Mouse (Mus musculus): Measurements from ENCODE around the gene Pilra. TPM values are rescaled to one million over a fixed set of nuclear protein-coding genes. Genes with fewer than 3 reads are reported as not detected.

Pilra gene
- total and polyA plus RNA-seq, 2 experiments from 2014 or later = 0.09 TPM; not detected in 1

- DNase-seq (ENCODE audit: low spot score) = no peak
- H3K4me1 ChIP-seq (ENCODE audit: insufficient read depth, low read length) = no peaks in the 10 kb centered on the region
- H3K4me2 ChIP-seq (ENCODE audit: low read depth, low read length, poor library complexity, severe bottlenecking) = no peak overlapping the region
- no peak overlapping the region for H3K27ac ChIP-seq (ENCODE audit: low read depth, low read length)
- no peak for TF ChIP-seq CTCF (IDR thresholded peaks at IDR 0.05)
- ATAC-seq (ENCODE audit: low FRiP score) = no peak
- H3K36me3 ChIP-seq (ENCODE audit: insufficient read depth, low read length) = peaks cover 13% of the 10 kb centered on the region
- no peak overlapping the region for H3K9ac ChIP-seq (replicated peaks; ENCODE audit: low read length, poor library complexity, severe bottlenecking)
- H3K27me3 ChIP-seq (ENCODE audit: insufficient read depth, low read length) = no peaks in the 10 kb centered on the region
- no peaks in the 10 kb centered on the region for H3K9me3 ChIP-seq (ENCODE audit: low read length)
- H3K4me3 ChIP-seq (ENCODE audit: low read depth, low read length) = no peak overlapping the region
- WGBS = 88% methylated on average over 7 of the region's 7 CpGs
Observed at GRCm38 (mm10) chr5:137777267-137777845, 58.7 kb downstream of the Pilra start.

- Histone ChIP-seq H3K4me1 (ENCODE audit: insufficient read depth, low read length) (no peaks in the 10 kb centered on the region), H3K27ac (ENCODE audit: low read depth, low read length) (no peak overlapping the region), H3K4me2 (ENCODE audit: low read depth, low read length, poor library complexity, severe bottlenecking) (no peak overlapping the region), H3K36me3 (ENCODE audit: insufficient read depth, low read length) (peaks cover 4% of the 10 kb centered on the region), H3K27me3 (ENCODE audit: insufficient read depth, low read length) (no peaks in the 10 kb centered on the region), H3K4me3 (ENCODE audit: low read depth, low read length) (no peak overlapping the region), H3K9ac (replicated peaks; ENCODE audit: low read length, poor library complexity, severe bottlenecking) (no peak overlapping the region), H3K9me3 (ENCODE audit: low read length) (no peaks in the 10 kb centered on the region)
- ATAC-seq (ENCODE audit: low FRiP score) = no peak
- WGBS = 61% methylated on average over 5 of the region's 5 CpGs
- DNase-seq (ENCODE audit: low spot score) = no peak
- TF ChIP-seq CTCF (IDR thresholded peaks at IDR 0.05) = no peak
Observed at GRCm38 (mm10) chr5:137776408-137776918, 59.6 kb downstream of the Pilra start.

- DNase-seq (ENCODE audit: low spot score) = no peak
- no peak overlapping the region for H3K9ac ChIP-seq (replicated peaks; ENCODE audit: low read length, poor library complexity, severe bottlenecking)
- WGBS = 92% methylated on average over 2 of the region's 2 CpGs
Observed at GRCm38 (mm10) chr5:137775587-137776290, 60.3 kb downstream of the Pilra start.

GRCm38 (mm10) chr5:137772755-137773154, 63.3 kb downstream of the Pilra start:
- Histone ChIP-seq H3K4me2 (ENCODE audit: low read depth, low read length, poor library complexity, severe bottlenecking) (no peak overlapping the region), H3K4me3 (ENCODE audit: low read depth, low read length) (no peak overlapping the region), H3K27me3 (ENCODE audit: insufficient read depth, low read length) (no peaks in the 10 kb centered on the region), H3K9me3 (ENCODE audit: low read length) (no peaks in the 10 kb centered on the region), H3K9ac (replicated peaks; ENCODE audit: low read length, poor library complexity, severe bottlenecking) (no peak overlapping the region), H3K27ac (ENCODE audit: low read depth, low read length) (no peak overlapping the region), H3K4me1 (ENCODE audit: insufficient read depth, low read length) (no peaks in the 10 kb centered on the region), H3K36me3 (ENCODE audit: insufficient read depth, low read length) (no peaks in the 10 kb centered on the region)
- TF ChIP-seq CTCF (IDR thresholded peaks at IDR 0.05) = no peak
- DNase-seq (ENCODE audit: low spot score) = no peak
- no peak for ATAC-seq (ENCODE audit: low FRiP score)

More at GRCm38 (mm10) chr5:137775587-137776290, 60.3 kb downstream of the Pilra start:
- Histone ChIP-seq H3K27me3 (ENCODE audit: insufficient read depth, low read length) (no peaks in the 10 kb centered on the region), H3K4me2 (ENCODE audit: low read depth, low read length, poor library complexity, severe bottlenecking) (no peak overlapping the region), H3K36me3 (ENCODE audit: insufficient read depth, low read length) (no peaks in the 10 kb centered on the region), H3K27ac (ENCODE audit: low read depth, low read length) (no peak overlapping the region), H3K4me3 (ENCODE audit: low read depth, low read length) (no peak overlapping the region), H3K4me1 (ENCODE audit: insufficient read depth, low read length) (no peaks in the 10 kb centered on the region), H3K9me3 (ENCODE audit: low read length) (no peaks in the 10 kb centered on the region)
- ATAC-seq (ENCODE audit: low FRiP score) = no peak
- TF ChIP-seq CTCF (IDR thresholded peaks at IDR 0.05) = no peak

Other genes with a start within 250 kb of the Pilra start
- 17.7 and 18.5 TPM in 2 replicates for gene Mospd3, start 235.2 kb downstream of the Pilra start, total RNA-seq (2014; rRNA removed)
- 70.5 and 71.3 TPM in 2 replicates for gene Mospd3, start 235.2 kb downstream of the Pilra start, polyA plus RNA-seq (2015; fragmentation: Nextera tagmentation; extraction: Ambion mirVana)
- gene Pcolce, start 222.5 kb downstream of the Pilra start, total RNA-seq (2014; rRNA removed) = 18.6 and 19.4 TPM in 2 replicates
- 16.7 and 19.6 TPM in 2 replicates for gene Pcolce, start 222.5 kb downstream of the Pilra start, polyA plus RNA-seq (2015; fragmentation: Nextera tagmentation; extraction: Ambion mirVana)
- 0.28 TPM in 1 of 2 replicates, not detected in the other for gene Fbxo24, start 207.3 kb downstream of the Pilra start, total RNA-seq (2014; rRNA removed)
- 0.09 and 0.10 TPM in 2 replicates for gene Fbxo24, start 207.3 kb downstream of the Pilra start, polyA plus RNA-seq (2015; fragmentation: Nextera tagmentation; extraction: Ambion mirVana)
- 13.1 and 14.5 TPM in 2 replicates for gene Lrch4, start 207.2 kb downstream of the Pilra start, total RNA-seq (2014; rRNA removed)
- gene Lrch4, start 207.2 kb downstream of the Pilra start, polyA plus RNA-seq (2015; fragmentation: Nextera tagmentation; extraction: Ambion mirVana) = 13.1 and 15.9 TPM in 2 replicates
- 0.99 and 4.1 TPM in 2 replicates for gene Gm20605, start 207.1 kb downstream of the Pilra start, total RNA-seq (2014; rRNA removed)
- gene Gm20605, start 207.1 kb downstream of the Pilra start, polyA plus RNA-seq (2015; fragmentation: Nextera tagmentation; extraction: Ambion mirVana) = 4.4 and 6.5 TPM in 2 replicates
- gene Sap25, start 194.9 kb downstream of the Pilra start, total RNA-seq (2014; rRNA removed) = 3.3 and 4.9 TPM in 2 replicates
- 3.2 TPM in 2 replicates for gene Sap25, start 194.9 kb downstream of the Pilra start, polyA plus RNA-seq (2015; fragmentation: Nextera tagmentation; extraction: Ambion mirVana)
- gene Irs3, start 190.6 kb downstream of the Pilra start, total RNA-seq (2014; rRNA removed) = 1.2 TPM in 1 of 2 replicates, not detected in the other
- gene Irs3, start 190.6 kb downstream of the Pilra start, polyA plus RNA-seq (2015; fragmentation: Nextera tagmentation; extraction: Ambion mirVana) = 0.27 and 0.37 TPM in 2 replicates
- gene Agfg2, start 151.6 kb downstream of the Pilra start, total RNA-seq (2014; rRNA removed) = 20.4 and 28.1 TPM in 2 replicates
- gene Agfg2, start 151.6 kb downstream of the Pilra start, polyA plus RNA-seq (2015; fragmentation: Nextera tagmentation; extraction: Ambion mirVana) = 15.5 and 16.9 TPM in 2 replicates
- gene Nyap1, start 94.7 kb downstream of the Pilra start, total RNA-seq (2014; rRNA removed) = 230 and 261 TPM in 2 replicates
- 47.0 and 50.1 TPM in 2 replicates for gene Nyap1, start 94.7 kb downstream of the Pilra start, polyA plus RNA-seq (2015; fragmentation: Nextera tagmentation; extraction: Ambion mirVana)
- 188 and 320 TPM in 2 replicates for gene Tsc22d4, start 90.6 kb downstream of the Pilra start, total RNA-seq (2014; rRNA removed)
- 157 and 179 TPM in 2 replicates for gene Tsc22d4, start 90.6 kb downstream of the Pilra start, polyA plus RNA-seq (2015; fragmentation: Nextera tagmentation; extraction: Ambion mirVana)
- gene Ppp1r35, start 57.4 kb downstream of the Pilra start, total RNA-seq (2014; rRNA removed) = 32.5 and 42.1 TPM in 2 replicates
- gene Ppp1r35, start 57.4 kb downstream of the Pilra start, polyA plus RNA-seq (2015; fragmentation: Nextera tagmentation; extraction: Ambion mirVana) = 38.8 and 47.8 TPM in 2 replicates
- 40.8 and 46.0 TPM in 2 replicates for gene Mepce, start 48.6 kb downstream of the Pilra start, total RNA-seq (2014; rRNA removed)
- gene Mepce, start 48.6 kb downstream of the Pilra start, polyA plus RNA-seq (2015; fragmentation: Nextera tagmentation; extraction: Ambion mirVana) = 16.1 and 17.6 TPM in 2 replicates
- 5.8 and 7.7 TPM in 2 replicates for gene Zcwpw1, start 48.5 kb downstream of the Pilra start, total RNA-seq (2014; rRNA removed)
- gene Zcwpw1, start 48.5 kb downstream of the Pilra start, polyA plus RNA-seq (2015; fragmentation: Nextera tagmentation; extraction: Ambion mirVana) = 9.0 and 9.4 TPM in 2 replicates
- not detected in 2 replicates for gene Pilrb1, start 21.8 kb upstream of the Pilra start, total RNA-seq (2014; rRNA removed)
- gene Pilrb1, start 21.8 kb upstream of the Pilra start, polyA plus RNA-seq (2015; fragmentation: Nextera tagmentation; extraction: Ambion mirVana) = not detected in 2 replicates
- gene Pilrb2, start 35.5 kb upstream of the Pilra start, total RNA-seq (2014; rRNA removed) = not detected in 2 replicates
- gene Pilrb2, start 35.5 kb upstream of the Pilra start, polyA plus RNA-seq (2015; fragmentation: Nextera tagmentation; extraction: Ambion mirVana) = 0.16 TPM in 1 of 2 replicates, not detected in the other
- gene Cyp3a13, start 85.3 kb upstream of the Pilra start, total RNA-seq (2014; rRNA removed) = not detected in 2 replicates
- gene Cyp3a13, start 85.3 kb upstream of the Pilra start, polyA plus RNA-seq (2015; fragmentation: Nextera tagmentation; extraction: Ambion mirVana) = not detected in 2 replicates
- gene Gjc3, start 126.8 kb upstream of the Pilra start, total RNA-seq (2014; rRNA removed) = 2.6 and 3.8 TPM in 2 replicates
- gene Gjc3, start 126.8 kb upstream of the Pilra start, polyA plus RNA-seq (2015; fragmentation: Nextera tagmentation; extraction: Ambion mirVana) = 1.3 and 1.5 TPM in 2 replicates
- not detected in 2 replicates for gene Azgp1, start 145.2 kb upstream of the Pilra start, total RNA-seq (2014; rRNA removed)
- gene Azgp1, start 145.2 kb upstream of the Pilra start, polyA plus RNA-seq (2015; fragmentation: Nextera tagmentation; extraction: Ambion mirVana) = not detected in 2 replicates
- not detected in 2 replicates for gene Smok3a, start 185.0 kb upstream of the Pilra start, total RNA-seq (2014; rRNA removed)
- not detected in 2 replicates for gene Smok3a, start 185.0 kb upstream of the Pilra start, polyA plus RNA-seq (2015; fragmentation: Nextera tagmentation; extraction: Ambion mirVana)
- not detected in 2 replicates for gene Smok3b, start 185.1 kb upstream of the Pilra start, total RNA-seq (2014; rRNA removed)
- not detected in 2 replicates for gene Smok3b, start 185.1 kb upstream of the Pilra start, polyA plus RNA-seq (2015; fragmentation: Nextera tagmentation; extraction: Ambion mirVana)
- not detected in 2 replicates for gene Smok3c, start 216.9 kb upstream of the Pilra start, total RNA-seq (2014; rRNA removed)
- gene Smok3c, start 216.9 kb upstream of the Pilra start, polyA plus RNA-seq (2015; fragmentation: Nextera tagmentation; extraction: Ambion mirVana) = not detected in 2 replicates
- gene Zkscan1, start 248.8 kb upstream of the Pilra start, total RNA-seq (2014; rRNA removed) = 40.4 and 45.3 TPM in 2 replicates
- 11.4 and 11.6 TPM in 2 replicates for gene Zkscan1, start 248.8 kb upstream of the Pilra start, polyA plus RNA-seq (2015; fragmentation: Nextera tagmentation; extraction: Ambion mirVana)

Measured in midbrain, postnatal 0 days (tissue).